Mouse (Mus musculus) heart, adult 18-20 months (tissue): ENCODE data around the gene Dnaic1. TPM values are rescaled to one million over a fixed set of nuclear protein-coding genes. Genes with fewer than 3 reads are reported as not detected.

Experiments
- total RNA-seq, 2 experiments: library from RNA; stranded (reverse); gene quantifications; 2 replicates each; pipeline ENCODE4 v1.2.3; 2021

Gene Dnaic1
- total RNA-seq, 2 experiments from 2014 or later, result 2.7 to 3.8 TPM

Other genes with a start within 250 kb of the Dnaic1 start
- 10 to 100 TPM; 40.6 to 41.4 TPM for gene Ubap1, start 220.8 kb upstream of the Dnaic1 start, total RNA-seq
- under 1 TPM; 0.45 to 0.46 TPM for gene Kif24, start 104.9 kb upstream of the Dnaic1 start, total RNA-seq
- gene Nudt2, start 104.6 kb upstream of the Dnaic1 start, total RNA-seq, result 10 to 100 TPM; 30.6 to 35.9 TPM
- gene AI464131, start 66.7 kb upstream of the Dnaic1 start, total RNA-seq, result 10 to 100 TPM; 12.0 to 13.2 TPM
- under 1 TPM in 1 of 2 experiments, not detected in 1; 0.87 TPM for gene 1110017D15Rik, start 52.4 kb upstream of the Dnaic1 start, total RNA-seq
- gene Fam219a, start 237 bp upstream of the Dnaic1 start, total RNA-seq, result 10 to 100 TPM; 11.3 to 12.8 TPM
- gene Enho, start 70.5 kb downstream of the Dnaic1 start, total RNA-seq, result 10 to 100 TPM in 1 of 2 experiments, 1 to 10 TPM in 1; 9.7 to 11.0 TPM
- gene Cntfr, start 127.3 kb downstream of the Dnaic1 start, total RNA-seq, result 1 to 10 TPM; 3.3 to 4.4 TPM
- 100 to 1,000 TPM; 105 TPM for gene Il11ra1, start 130.2 kb downstream of the Dnaic1 start, total RNA-seq
- gene Rpp25l, start 143.8 kb downstream of the Dnaic1 start, total RNA-seq, result 10 to 100 TPM; 35.0 to 37.3 TPM
- 10 to 100 TPM; 70.4 to 79.1 TPM for gene Dctn3, start 153.4 kb downstream of the Dnaic1 start, total RNA-seq
- gene Arid3c, start 161.4 kb downstream of the Dnaic1 start, total RNA-seq, result not detected
- gene Galt, start 185.5 kb downstream of the Dnaic1 start, total RNA-seq, result 10 to 100 TPM; 50.8 to 55.4 TPM
- gene Sigmar1, start 186.4 kb downstream of the Dnaic1 start, total RNA-seq, result 10 to 100 TPM; 17.8 to 20.9 TPM
- 10 to 100 TPM; 16.6 to 17.9 TPM for gene Ccl27a, start 204.5 kb downstream of the Dnaic1 start, total RNA-seq